Mouse (Mus musculus) urinary bladder, postnatal 25 days (tissue): ENCODE measurements at regions not wholly inside any gene's neighbourhood (a gene's known extent, or its start where the extent isn't known, plus 50 kb on each side); places are given as distances from the start of the nearest gene placed in this dataset.

Experiments used
- DNase-seq: peaks from one replicate; pipeline ENCODE4 v3.0.0; 2022; ENCODE audit warnings: low spot score

- DNase-seq: no peak
Observed at GRCm38 (mm10) chr1:41411641-41412040, 606.2 kb downstream of the Tmem182 start.

- DNase-seq: no peak
Observed at GRCm38 (mm10) chr1:41412078-41412477, 606.7 kb downstream of the Tmem182 start.

- no peak for DNase-seq
Observed at GRCm38 (mm10) chr1:41420489-41421327, 615.3 kb downstream of the Tmem182 start.

GRCm38 (mm10) chr1:41427853-41428252 is 622.5 kb downstream of the Tmem182 start:
- no peak for DNase-seq

GRCm38 (mm10) chr1:41431127-41431690 is 625.8 kb downstream of the Tmem182 start:
- DNase-seq: no peak

GRCm38 (mm10) chr1:41435379-41435778 is 630.0 kb downstream of the Tmem182 start:
- DNase-seq: no peak

GRCm38 (mm10) chr1:41449972-41450371 is 644.6 kb downstream of the Tmem182 start:
- no peak for DNase-seq
